20 mouse cellular contexts compared by ENCODE assay signal in genomic region chr14:25851189-25851588, GRCm38 (mm10). TPM values are rescaled to one million over a fixed set of nuclear protein-coding genes. Genes with fewer than 3 reads are reported as not detected.
"Had no signal": no experiment of that assay in that cellular context is flagged by ENCODE, and none has a peak within 500 bp of the region (broad histone marks: within the 10 kb centered on the region; RNA-seq: fewer than 3 reads in every experiment).

No protein-coding gene starts in this region.

- H3K27me3 ChIP-seq: lung, embryonic 15.5 days had no signal

- H3K36me3 ChIP-seq: limb, embryonic 12.5 days; lung, embryonic 15.5 days; midbrain, embryonic 13.5 days had no signal

- H3K4me1 ChIP-seq: lung, embryonic 15.5 days; midbrain, embryonic 13.5 days had no signal

- H3K9me3 ChIP-seq: limb, embryonic 12.5 days; lung, embryonic 15.5 days; midbrain, embryonic 13.5 days had no signal

- H3K9ac ChIP-seq: limb, embryonic 12.5 days; lung, embryonic 15.5 days; midbrain, embryonic 13.5 days had no signal

- ATAC-seq: intestine, postnatal 0 days; midbrain, embryonic 13.5 days had no signal

- H3K27ac ChIP-seq: kidney, postnatal 0 days; limb, embryonic 12.5 days; lung, embryonic 15.5 days; macrophage; midbrain, embryonic 13.5 days had no signal

- DNase-seq: kidney, adult 9 months; kidney, postnatal 4 days; liver; lung, postnatal 14 days; right cerebral cortex, adult 18-20 months; right cerebral cortex, postnatal 25 days; thymus, postnatal 36 days had no signal

- H3K4me2 ChIP-seq: limb, embryonic 12.5 days; lung, embryonic 15.5 days; midbrain, embryonic 13.5 days had no signal

- H3K4me3 ChIP-seq: limb, embryonic 12.5 days; lung, embryonic 15.5 days; midbrain, embryonic 13.5 days had no signal

RNA-seq across cellular contexts. Expression of gene Plac9a, which starts 51.7 kb away (rescaled TPM):
- total RNA-seq: left cerebral cortex, postnatal 25 days; midbrain, postnatal 0 days had no signal
- polyA plus RNA-seq: limb, embryonic 12.5 days; liver, embryonic 16.5 days; macrophage; midbrain, embryonic 13.5 days; midbrain, postnatal 0 days; neural tube, embryonic 14.5 days; small intestine, adult 2 months; stomach, embryonic 16.5 days; thymus, postnatal 0 days had no signal
